Mouse (Mus musculus): ENCODE results near the gene Zfp457. TPM values are rescaled to one million over a fixed set of nuclear protein-coding genes. Genes with fewer than 3 reads are reported as not detected.
A peak's percentile ranks its signal among the peaks of the same experiment; 100 is the strongest.
"Not testable (repeated sequence)": the region's sequence is repeated elsewhere in the genome, so short reads cannot be mapped to it uniquely, and the experiment has no call there.

Gene Zfp457
- total RNA-seq (2021) = 1 to 10 TPM; 2.7 to 3.9 TPM

- peak; percentile 93 to 94 for DNase-seq
- intact Hi-C loops (cut with DNase I) = loop anchor here (5.0 kb wide), 3 partner anchors 39 to 199 kb away; partner anchors contain the start of gene Gm28557
These were observed at the start of gene Zfp457 for GRCm38 (mm10) chr13:67305822-67306672. Gene Zfp457 (minus strand): TSS chr13:67306485.

GRCm38 (mm10) chr13:67351854-67352253 is 45.6 kb upstream of the Zfp457 start:
- intact Hi-C loops (cut with DNase I) = no loop called here
- DNase-seq = no peak

- intact Hi-C loops (cut with DNase I) = no loop called here
- no peak for DNase-seq
These were observed 37.1 kb upstream of the Zfp457 start for GRCm38 (mm10) chr13:67343422-67343821.

GRCm38 (mm10) chr13:67332877-67333276 is 26.6 kb upstream of the Zfp457 start:
- DNase-seq = no peak
- intact Hi-C loops (cut with DNase I) = loop anchor here (2.0 kb wide), 1 partner anchor 28 kb away; the partner anchor contains the start of genes Gm28044 and Zfp953

GRCm38 (mm10) chr13:67332019-67332724 is 25.9 kb upstream of the Zfp457 start, which contains the start of gene Zfp595:
Gene Zfp595 (minus strand): TSS chr13:67332570.
- intact Hi-C loops (cut with DNase I) = loop anchor here (2.0 kb wide), 1 partner anchor 29 kb away; the partner anchor contains the start of genes Gm28044 and Zfp953
- DNase-seq = peak; percentile 91 to 92

- intact Hi-C loops (cut with DNase I) = loop anchor here (5.0 kb wide), 3 partner anchors 39 to 199 kb away; partner anchors contain the start of gene Gm28557
- peak; percentile 7 to 18 for DNase-seq
These were observed 433 bp upstream of the Zfp457 start for GRCm38 (mm10) chr13:67306718-67307117.

- DNase-seq = no peak
- intact Hi-C loops (cut with DNase I) = no loop called here
These were observed 28.0 kb downstream of the Zfp457 start, which contains the start of gene Zfp458 for GRCm38 (mm10) chr13:67278314-67278713. Gene Zfp458 (minus strand): TSS chr13:67278466.

GRCm38 (mm10) chr13:67269383-67270065 is 36.8 kb downstream of the Zfp457 start:
- intact Hi-C loops (cut with DNase I) = loop anchor here (5.0 to 10.0 kb wide), 2 partner anchors 38 to 545 kb away; partner anchors contain the start of genes Zfp273 and Zfp457
- DNase-seq = not testable (repeated sequence)

- peak; percentile 87 for DNase-seq
- intact Hi-C loops (cut with DNase I) = loop anchor here (5.0 to 10.0 kb wide), 2 partner anchors 39 to 546 kb away; partner anchors contain the start of genes Zfp273 and Zfp457
These were observed 37.5 kb downstream of the Zfp457 start for GRCm38 (mm10) chr13:67268568-67269369.

Other genes starting within 250 kb of the Zfp457 start
- 1 to 10 TPM; 1.4 to 2.2 TPM for gene Zfp712, start 245.3 kb downstream of the Zfp457 start, total RNA-seq (2021)
- gene Zfp708, start 208.5 kb downstream of the Zfp457 start, total RNA-seq (2021) = 1 to 10 TPM; 1.1 to 1.9 TPM
- gene Gm28557, start 197.9 kb downstream of the Zfp457 start, total RNA-seq (2021) = 1 to 10 TPM in 1 of 2 experiments, under 1 TPM in 1; 0.96 to 1.8 TPM
- gene Rslcan18, start 190.2 kb downstream of the Zfp457 start, total RNA-seq (2021) = under 1 TPM; 0.19 to 0.27 TPM
- gene Zfp759, start 184.8 kb downstream of the Zfp457 start, total RNA-seq (2021) = 1 to 10 TPM; 3.7 to 4.9 TPM
- 1 to 10 TPM; 3.3 to 4.7 TPM for gene Rsl1, start 133.3 kb downstream of the Zfp457 start, total RNA-seq (2021)
- 1 to 10 TPM in 1 of 2 experiments, under 1 TPM in 1; 0.98 to 1.4 TPM for gene Zfp455, start 112.0 kb downstream of the Zfp457 start, total RNA-seq (2021)
- 1 to 10 TPM; 2.1 to 2.8 TPM for gene Zfp458, start 28.0 kb downstream of the Zfp457 start, total RNA-seq (2021)
- gene Zfp595, start 26.1 kb upstream of the Zfp457 start, total RNA-seq (2021) = 1 to 10 TPM; 2.0 to 2.8 TPM
- gene Gm28044, start 54.1 kb upstream of the Zfp457 start, total RNA-seq (2021) = 1 to 10 TPM; 1.0 to 2.4 TPM
- 1 to 10 TPM; 1.6 to 1.9 TPM for gene Zfp953, start 54.1 kb upstream of the Zfp457 start, total RNA-seq (2021)
- gene Gm28041, start 69.2 kb upstream of the Zfp457 start, total RNA-seq (2021) = 1 to 10 TPM in 1 of 2 experiments, under 1 TPM in 1; 0.57 to 1.6 TPM
- under 1 TPM; 0.53 to 0.92 TPM for gene Zfp456, start 69.3 kb upstream of the Zfp457 start, total RNA-seq (2021)
- 1 to 10 TPM; 1.5 to 2.3 TPM for gene Zfp429, start 93.3 kb upstream of the Zfp457 start, total RNA-seq (2021)
- under 1 TPM in 1 of 2 experiments, not detected in 1; 0.25 TPM for gene Zfp459, start 114.9 kb upstream of the Zfp457 start, total RNA-seq (2021)
- gene Zfp874a, start 145.1 kb upstream of the Zfp457 start, total RNA-seq (2021) = 1 to 10 TPM; 4.5 to 5.6 TPM
- gene Zfp874b, start 177.8 kb upstream of the Zfp457 start, total RNA-seq (2021) = 10 to 100 TPM; 11.8 to 17.4 TPM
- 1 to 10 TPM; 5.2 to 5.9 TPM for gene Zfp58, start 194.1 kb upstream of the Zfp457 start, total RNA-seq (2021)
- gene Gm26965, start 219.7 kb upstream of the Zfp457 start, total RNA-seq (2021) = not detected
- gene Zfp87, start 219.7 kb upstream of the Zfp457 start, total RNA-seq (2021) = 10 to 100 TPM in 1 of 2 experiments, 1 to 10 TPM in 1; 9.1 to 14.8 TPM
- 1 to 10 TPM; 5.7 to 6.4 TPM for gene Zfp748, start 247.3 kb upstream of the Zfp457 start, total RNA-seq (2021)

Data from heart, postnatal 10 days (tissue).